Mouse (Mus musculus) C2C12 (cell line): ENCODE data around the gene Palm. TPM values are rescaled to one million over a fixed set of nuclear protein-coding genes. Genes with fewer than 3 reads are reported as not detected.

Source experiments
- H3K27me3 ChIP-seq: one replicate; pipeline ENCODE4 v1.6.1; 2011; ENCODE audit not compliant: control insufficient read depth, insufficient read depth, insufficient read length
- H3K36me3 ChIP-seq: one replicate; pipeline ENCODE4 v1.6.1; 2011; ENCODE audit not compliant: control insufficient read depth, insufficient read depth
- H3K4me3 ChIP-seq: one replicate; pipeline ENCODE4 v1.5.1; 2011; ENCODE audit warnings: mild to moderate bottlenecking, control low read depth; ENCODE audit not compliant: poor library complexity, insufficient read depth, severe bottlenecking
- H3K79me2 ChIP-seq: one replicate; pipeline ENCODE4 v1.6.1; 2011; ENCODE audit not compliant: control insufficient read depth, insufficient read depth
- H3K79me3 ChIP-seq: one replicate; pipeline ENCODE4 v1.6.1; 2011; ENCODE audit warnings: low read depth, control low read depth
- H3ac ChIP-seq: one replicate; pipeline ENCODE3; 2011; ENCODE audit warnings: low read depth; ENCODE audit not compliant: control insufficient read depth, insufficient read length
- CEBPB ChIP-seq: IDR thresholded peaks from one replicate; pipeline ENCODE4 v1.6.1; 2011; ENCODE audit warnings: low read depth, mild to moderate bottlenecking, control low read depth, moderate library complexity
- CTCF ChIP-seq: IDR thresholded peaks from one replicate; pipeline ENCODE4 v1.5.1; 2011; ENCODE audit not compliant: control insufficient read depth, insufficient read depth, insufficient read length
- FOSL1 ChIP-seq: IDR thresholded peaks from one replicate; pipeline ENCODE4 v1.8.0; 2011; ENCODE audit warnings: mild to moderate bottlenecking, low read length; ENCODE audit not compliant: poor library complexity, insufficient read depth, severe bottlenecking
- MAX ChIP-seq: IDR thresholded peaks from one replicate; pipeline ENCODE4 v1.6.1; 2011; ENCODE audit warnings: mild to moderate bottlenecking, control low read depth
- MYOD1 ChIP-seq: IDR thresholded peaks from one replicate; pipeline ENCODE4 v1.6.1; 2011; ENCODE audit warnings: low read depth; ENCODE audit not compliant: control insufficient read depth, insufficient read length
- MYOG ChIP-seq: IDR thresholded peaks from one replicate; pipeline ENCODE4 v1.6.1; 2011; ENCODE audit not compliant: control insufficient read depth, insufficient read length; ENCODE audit errors: extremely low read depth
- USF1 ChIP-seq: IDR thresholded peaks from one replicate; pipeline ENCODE4 v1.6.1; 2011; ENCODE audit warnings: low read depth, mild to moderate bottlenecking, control low read depth, moderate library complexity
- polyA plus RNA-seq: library from polyadenylated mRNA; unstranded; fragments of >200 nt; fragmentation: generic; extraction: Trizol; gene quantifications from one replicate; pipeline ENCODE4 v1.2.1, GENCODE M21; 2012; ENCODE audit warnings: missing spikeins

Palm gene
- polyA plus RNA-seq, 1 experiment, result 39.9 TPM

GRCm38 (mm10) chr10:79862049-79862788, 68.8 kb downstream of the Palm start:
- TF ChIP-seq MAX, result no peak
- no peak for TF ChIP-seq CTCF
- TF ChIP-seq USF1, result no peak
- TF ChIP-seq MYOD1, result no peak
- no peak for TF ChIP-seq FOSL1
- TF ChIP-seq MYOG, result no peak
- TF ChIP-seq CEBPB, result no peak
- Histone ChIP-seq H3K79me2 (peaks cover 55% of the 10 kb centered on the region), H3K36me3 (peaks cover 78% of the 10 kb centered on the region), H3K27me3 (no peaks in the 10 kb centered on the region), H3K79me3 (peaks cover 43% of the 10 kb centered on the region), H3K4me3 (no peak overlapping the region), H3ac (no peak overlapping the region)

GRCm38 (mm10) chr10:79862925-79863324, 69.6 kb downstream of the Palm start:
- Histone ChIP-seq H3K4me3 (no peak overlapping the region), H3K79me2 (peaks cover 48% of the 10 kb centered on the region), H3ac (no peak overlapping the region), H3K36me3 (peaks cover 71% of the 10 kb centered on the region), H3K79me3 (peaks cover 36% of the 10 kb centered on the region), H3K27me3 (no peaks in the 10 kb centered on the region)
- no peak for TF ChIP-seq CEBPB
- no peak for TF ChIP-seq MYOD1
- no peak for TF ChIP-seq FOSL1

- H3K36me3 ChIP-seq, result peaks cover 54% of the 10 kb centered on the region
- peaks cover 31% of the 10 kb centered on the region for H3K79me2 ChIP-seq
- H3K79me3 ChIP-seq, result peaks cover 20% of the 10 kb centered on the region
- TF ChIP-seq MYOG (no peak), MAX (no peak), USF1 (no peak), CEBPB (no peak), CTCF (no peak), MYOD1 (no peak), FOSL1 (no peak)
- no peak overlapping the region for H3K4me3 ChIP-seq
- no peaks in the 10 kb centered on the region for H3K27me3 ChIP-seq
- no peak overlapping the region for H3ac ChIP-seq
These were observed 71.2 kb downstream of the Palm start for GRCm38 (mm10) chr10:79864351-79865188.

GRCm38 (mm10) chr10:79865189-79865601, 71.8 kb downstream of the Palm start:
- H3K36me3 ChIP-seq, result peaks cover 48% of the 10 kb centered on the region
- no peaks in the 10 kb centered on the region for H3K27me3 ChIP-seq
- no peak overlapping the region for H3K4me3 ChIP-seq
- TF ChIP-seq CEBPB (no peak), MYOG (no peak), MAX (no peak), MYOD1 (no peak), CTCF (no peak), USF1 (no peak), FOSL1 (no peak)
- H3K79me2 ChIP-seq, result peaks cover 25% of the 10 kb centered on the region
- no peak overlapping the region for H3ac ChIP-seq
- peaks cover 14% of the 10 kb centered on the region for H3K79me3 ChIP-seq

- Histone ChIP-seq H3K4me3 (no peak overlapping the region), H3K36me3 (peaks cover 42% of the 10 kb centered on the region), H3K79me3 (peaks cover 9% of the 10 kb centered on the region), H3K27me3 (no peaks in the 10 kb centered on the region), H3K79me2 (peaks cover 18% of the 10 kb centered on the region), H3ac (no peak overlapping the region)
- TF ChIP-seq CTCF (peak; percentile 21), MYOD1 (no peak), CEBPB (no peak)
These were observed 72.5 kb downstream of the Palm start for GRCm38 (mm10) chr10:79865801-79866295.
